Mouse (Mus musculus): ENCODE measurements around the gene Hdac5. TPM values are rescaled to one million over a fixed set of nuclear protein-coding genes. Genes with fewer than 3 reads are reported as not detected.

Hdac5 gene
- polyA plus RNA-seq, 1 experiment from 2014 or later: 40.7 TPM

- ATAC-seq (ENCODE audit: low FRiP score): no peak
- Histone ChIP-seq H3K27me3 (ENCODE audit: control insufficient read depth, insufficient read depth, low read length) (no peaks in the 10 kb centered on the region), H3K4me1 (replicated peaks; ENCODE audit: control insufficient read depth, insufficient read depth, low read length) (peaks cover 16% of the 10 kb centered on the region), H3K9me3 (ENCODE audit: control insufficient read depth, low read length) (no peaks in the 10 kb centered on the region), H3K27ac (no peak overlapping the region), H3K4me3 (replicated peaks; ENCODE audit: low read length) (no peak overlapping the region), H3K4me2 (replicated peaks) (no peak overlapping the region), H3K36me3 (replicated peaks; ENCODE audit: control insufficient read depth, insufficient read depth) (peaks cover 62% of the 10 kb centered on the region), H3K9ac (no peak overlapping the region)
- no peak for DNase-seq (ENCODE audit: low spot score)
- 82% methylated on average over 9 of the region's 9 CpGs for WGBS
Observed at GRCm38 (mm10) chr11:102193657-102194440, 36.1 kb downstream of the Hdac5 start.

- 55% methylated on average over 4 of the region's 4 CpGs for WGBS
- ATAC-seq (ENCODE audit: low FRiP score) (no peak), DNase-seq (ENCODE audit: low spot score) (no peak)
- peak overlapping the region; percentile 89 for H3K4me2 ChIP-seq (replicated peaks)
- no peaks in the 10 kb centered on the region for H3K27me3 ChIP-seq (ENCODE audit: control insufficient read depth, insufficient read depth, low read length)
- H3K36me3 ChIP-seq (replicated peaks; ENCODE audit: control insufficient read depth, insufficient read depth): peaks cover 32% of the 10 kb centered on the region
- no peak overlapping the region for H3K27ac ChIP-seq
- H3K4me3 ChIP-seq (replicated peaks; ENCODE audit: low read length): no peak overlapping the region; the same call in 1 of the 2 replicates
- H3K4me1 ChIP-seq (replicated peaks; ENCODE audit: control insufficient read depth, insufficient read depth, low read length): peaks cover 18% of the 10 kb centered on the region
- no peaks in the 10 kb centered on the region for H3K9me3 ChIP-seq (ENCODE audit: control insufficient read depth, low read length)
- peak overlapping the region; percentile 9; the same call in 1 of the 2 replicates for H3K9ac ChIP-seq
Observed at GRCm38 (mm10) chr11:102190848-102191247, 39.1 kb downstream of the Hdac5 start.

DNA sequence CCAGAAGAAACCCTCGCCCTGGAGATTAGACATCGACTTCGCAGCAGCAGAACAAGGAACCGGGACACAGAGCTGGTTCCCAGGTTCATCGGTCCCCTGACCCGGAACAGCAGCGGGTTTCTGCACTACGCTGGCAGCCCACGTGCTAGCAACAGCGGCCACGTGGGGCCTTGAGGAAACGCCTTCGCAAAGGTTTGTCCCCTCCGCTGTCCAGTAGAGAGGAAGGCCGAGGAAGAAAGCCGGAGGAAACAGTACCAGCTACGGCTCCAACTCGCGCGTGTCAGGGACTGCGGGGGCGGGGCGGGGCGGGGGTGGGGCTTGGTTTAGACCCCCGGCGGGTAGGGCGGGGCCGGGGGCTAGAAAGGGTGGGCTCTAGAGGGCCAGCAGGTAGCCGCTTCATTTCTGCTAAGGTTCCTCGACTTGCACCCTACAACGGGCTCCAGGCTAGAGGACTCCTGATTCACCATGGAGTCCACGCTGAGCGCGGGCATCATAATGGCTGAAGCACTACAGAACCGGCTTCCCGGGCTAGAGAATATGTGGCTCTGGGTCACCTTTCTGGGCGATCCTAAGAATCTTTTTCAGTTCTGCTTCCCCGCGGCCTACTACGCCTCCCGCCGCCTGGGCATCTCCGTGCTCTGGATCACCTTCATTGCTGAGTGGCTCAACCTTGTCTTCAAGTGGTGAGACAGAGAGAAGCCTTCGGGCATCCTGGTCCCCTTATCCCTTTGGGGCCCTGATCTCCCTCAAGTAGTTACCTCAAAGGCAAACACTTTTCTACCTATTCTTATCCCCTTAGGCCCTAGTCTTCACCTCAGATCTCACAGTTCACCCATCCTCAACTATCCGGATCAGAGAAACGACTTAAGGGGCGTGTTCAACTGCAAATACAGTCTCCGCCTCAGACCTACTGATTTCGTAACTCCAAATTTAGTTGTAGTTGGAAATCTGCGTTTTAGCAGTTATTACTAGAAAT, 40.2 kb downstream of the Hdac5 start, which contains the start of gene G6pc3:
G6pc3 (plus strand) TSS at position 160 of the 976 bp plus-strand sequence.
- Histone ChIP-seq H3K27me3 (ENCODE audit: control insufficient read depth, insufficient read depth, low read length) (no peaks in the 10 kb centered on the region), H3K27ac (peak within 1 kb of the TSS; percentile 72), H3K9me3 (ENCODE audit: control insufficient read depth, low read length) (no peaks in the 10 kb centered on the region), H3K4me3 (replicated peaks; ENCODE audit: low read length) (peak within 1 kb of the TSS; percentile 57), H3K36me3 (replicated peaks; ENCODE audit: control insufficient read depth, insufficient read depth) (peaks cover 21% of the 10 kb centered on the region), H3K9ac (peak within 1 kb of the TSS; percentile 76), H3K4me1 (replicated peaks; ENCODE audit: control insufficient read depth, insufficient read depth, low read length) (peaks cover 18% of the 10 kb centered on the region), H3K4me2 (replicated peaks) (peak within 1 kb of the TSS; percentile 89)
- ATAC-seq (ENCODE audit: low FRiP score) (peak; percentile 86), DNase-seq (ENCODE audit: low spot score) (peak; percentile 87)
- WGBS: 2% methylated on average over 50 of the region's 50 CpGs

- Histone ChIP-seq H3K27me3 (ENCODE audit: control insufficient read depth, insufficient read depth, low read length) (no peaks in the 10 kb centered on the region), H3K27ac (peak overlapping the region; percentile 72; the same call in 1 of the 2 replicates), H3K36me3 (replicated peaks; ENCODE audit: control insufficient read depth, insufficient read depth) (peaks cover 13% of the 10 kb centered on the region; the same call in 1 of the 2 replicates), H3K9me3 (ENCODE audit: control insufficient read depth, low read length) (no peaks in the 10 kb centered on the region), H3K4me1 (replicated peaks; ENCODE audit: control insufficient read depth, insufficient read depth, low read length) (peaks cover 21% of the 10 kb centered on the region), H3K9ac (peak overlapping the region; percentile 76), H3K4me2 (replicated peaks) (peak overlapping the region; percentile 89), H3K4me3 (replicated peaks; ENCODE audit: low read length) (peak overlapping the region; percentile 57)
- DNase-seq (ENCODE audit: low spot score) (no peak), ATAC-seq (ENCODE audit: low FRiP score) (no peak)
- WGBS: 69% methylated on average over 6 of the region's 6 CpGs
Observed at GRCm38 (mm10) chr11:102188980-102189379, 41.0 kb downstream of the Hdac5 start.

DNA sequence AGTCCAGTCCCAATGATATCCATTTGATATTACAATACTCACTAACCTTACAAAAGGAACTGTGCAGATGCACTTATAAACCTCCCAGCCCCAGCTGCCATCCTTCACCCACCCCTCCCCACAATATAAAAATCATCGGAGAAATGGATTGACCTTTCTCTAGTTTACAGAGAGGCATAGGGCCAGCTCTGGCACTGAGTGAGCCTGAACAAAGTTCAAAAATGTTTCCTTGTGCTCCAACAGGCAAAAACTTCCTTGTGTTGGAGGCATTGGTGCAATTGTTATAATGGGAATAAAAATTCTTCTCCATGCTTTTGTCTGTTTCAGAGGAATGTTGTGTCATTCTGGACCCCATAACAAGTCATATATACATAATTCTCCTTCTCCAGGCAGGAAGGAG, 43.7 kb downstream of the Hdac5 start:
- no peak overlapping the region for H3K4me2 ChIP-seq (replicated peaks)
- peaks cover 15% of the 10 kb centered on the region for H3K36me3 ChIP-seq (replicated peaks; ENCODE audit: control insufficient read depth, insufficient read depth)
- WGBS: 86% methylated on average over 1 of the region's 1 CpGs
- H3K27me3 ChIP-seq (ENCODE audit: control insufficient read depth, insufficient read depth, low read length): no peaks in the 10 kb centered on the region
- DNase-seq (ENCODE audit: low spot score): no peak
- H3K9me3 ChIP-seq (ENCODE audit: control insufficient read depth, low read length): no peaks in the 10 kb centered on the region
- no peak for ATAC-seq (ENCODE audit: low FRiP score)
- peak overlapping the region; percentile 97 for H3K27ac ChIP-seq
- H3K4me1 ChIP-seq (replicated peaks; ENCODE audit: control insufficient read depth, insufficient read depth, low read length): peaks cover 31% of the 10 kb centered on the region
- no peak overlapping the region for H3K4me3 ChIP-seq (replicated peaks; ENCODE audit: low read length)
- no peak overlapping the region; the same call in 1 of the 2 replicates for H3K9ac ChIP-seq

DNA sequence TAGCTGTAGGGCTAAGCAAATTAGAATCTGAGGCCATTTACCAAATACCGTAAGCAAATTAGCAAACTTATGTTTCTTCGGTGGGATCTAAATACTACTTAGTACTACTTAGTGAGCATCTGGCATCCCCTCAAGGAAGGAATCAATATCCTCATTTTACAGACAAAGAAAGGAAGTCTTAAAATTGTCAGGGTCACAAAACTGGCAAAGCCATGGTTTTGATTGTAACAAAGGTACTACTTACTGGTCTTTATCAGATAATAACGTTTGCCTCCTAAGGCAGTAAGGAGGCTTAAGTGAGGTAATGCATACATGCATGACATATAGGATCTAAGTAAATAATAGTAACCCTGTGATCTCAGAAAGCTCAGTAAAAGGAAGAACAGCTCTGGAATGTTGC, 44.3 kb downstream of the Hdac5 start:
- Histone ChIP-seq H3K27ac (peak overlapping the region; percentile 97), H3K27me3 (ENCODE audit: control insufficient read depth, insufficient read depth, low read length) (no peaks in the 10 kb centered on the region), H3K36me3 (replicated peaks; ENCODE audit: control insufficient read depth, insufficient read depth) (peaks cover 20% of the 10 kb centered on the region), H3K9me3 (ENCODE audit: control insufficient read depth, low read length) (no peaks in the 10 kb centered on the region), H3K4me2 (replicated peaks) (peak overlapping the region; percentile 83), H3K4me3 (replicated peaks; ENCODE audit: low read length) (peak overlapping the region; percentile 83), H3K9ac (peak overlapping the region; percentile 90), H3K4me1 (replicated peaks; ENCODE audit: control insufficient read depth, insufficient read depth, low read length) (peaks cover 25% of the 10 kb centered on the region)
- no peak for DNase-seq (ENCODE audit: low spot score)
- 57% methylated on average over 3 of the region's 3 CpGs for WGBS
- ATAC-seq (ENCODE audit: low FRiP score): no peak

- H3K27ac ChIP-seq: peak within 1 kb of the TSS; percentile 97
- ATAC-seq (ENCODE audit: low FRiP score) (peak; percentile 88), DNase-seq (ENCODE audit: low spot score) (peak; percentile 98)
- H3K4me1 ChIP-seq (replicated peaks; ENCODE audit: control insufficient read depth, insufficient read depth, low read length): peaks cover 18% of the 10 kb centered on the region
- H3K4me3 ChIP-seq (replicated peaks; ENCODE audit: low read length): peak within 1 kb of the TSS; percentile 83
- peak within 1 kb of the TSS; percentile 83 for H3K4me2 ChIP-seq (replicated peaks)
- peaks cover 28% of the 10 kb centered on the region for H3K36me3 ChIP-seq (replicated peaks; ENCODE audit: control insufficient read depth, insufficient read depth)
- peak within 1 kb of the TSS; percentile 90 for H3K9ac ChIP-seq
- H3K9me3 ChIP-seq (ENCODE audit: control insufficient read depth, low read length): no peaks in the 10 kb centered on the region
- under 1% methylated on average over 69 of the region's 70 CpGs for WGBS
- H3K27me3 ChIP-seq (ENCODE audit: control insufficient read depth, insufficient read depth, low read length): no peaks in the 10 kb centered on the region
Observed at GRCm38 (mm10) chr11:102184646-102185495, 45.1 kb downstream of the Hdac5 start, which contains the start of gene Lsm12. Gene Lsm12, minus strand, starts transcription at chr11:102185296.

DNA sequence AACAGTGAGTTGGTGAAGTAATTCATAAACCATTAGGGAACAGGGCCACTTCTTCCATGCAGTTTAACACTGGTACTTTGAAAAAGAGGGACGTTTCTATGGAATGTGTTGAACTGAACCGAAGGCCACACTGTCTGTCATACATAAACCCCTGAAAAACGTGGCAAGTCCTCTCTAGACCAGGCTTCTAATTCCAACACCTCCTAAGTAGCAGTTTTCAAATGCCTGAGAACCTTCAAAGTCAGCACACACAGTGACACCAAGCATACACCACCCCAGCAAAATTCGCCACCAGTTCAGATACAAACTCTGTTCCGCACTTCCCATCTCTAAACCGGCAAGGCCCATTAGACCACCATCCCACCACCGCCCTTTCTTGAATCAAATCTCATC, 45.7 kb downstream of the Hdac5 start:
- Histone ChIP-seq H3K4me2 (replicated peaks) (peak overlapping the region; percentile 83), H3K27me3 (ENCODE audit: control insufficient read depth, insufficient read depth, low read length) (no peaks in the 10 kb centered on the region), H3K36me3 (replicated peaks; ENCODE audit: control insufficient read depth, insufficient read depth) (peaks cover 31% of the 10 kb centered on the region), H3K9me3 (ENCODE audit: control insufficient read depth, low read length) (no peaks in the 10 kb centered on the region), H3K4me3 (replicated peaks; ENCODE audit: low read length) (peak overlapping the region; percentile 83), H3K9ac (peak overlapping the region; percentile 90), H3K27ac (peak overlapping the region; percentile 97), H3K4me1 (replicated peaks; ENCODE audit: control insufficient read depth, insufficient read depth, low read length) (peaks cover 18% of the 10 kb centered on the region; the same call in 1 of the 2 replicates)
- 6% methylated on average over 7 of the region's 7 CpGs for WGBS
- DNase-seq (ENCODE audit: low spot score): no peak
- ATAC-seq (ENCODE audit: low FRiP score): no peak
